Mouse (Mus musculus) neural tube, embryonic 10.5 days (tissue): ENCODE data around the gene Enkur.
"Not testable (repeated sequence)": the region's sequence is repeated elsewhere in the genome, so short reads cannot be mapped to it uniquely, and the experiment has no call there.

Experiments
- DNase-seq: peaks from one replicate; pipeline ENCODE4 v3.0.0-alpha.2; 2017; ENCODE audit warnings: low spot score; ENCODE audit errors: extremely low spot score

Gene Enkur

GRCm38 (mm10) chr2:21204912-21205830 is at the start of gene Enkur, which contains the start of gene Thnsl1:
TSS of gene Enkur (minus strand) at chr2:21205365.
TSS of gene Thnsl1 (plus strand) at chr2:21205724.
- DNase-seq: peak; percentile 98

- DNase-seq: no peak
Measured at GRCm38 (mm10) chr2:21254308-21254707, 49.1 kb upstream of the Enkur start.

- no peak for DNase-seq
Measured at GRCm38 (mm10) chr2:21253644-21254043, 48.5 kb upstream of the Enkur start.

GRCm38 (mm10) chr2:21245477-21246102 is 40.4 kb upstream of the Enkur start:
- no peak for DNase-seq

GRCm38 (mm10) chr2:21244986-21245385 is 39.8 kb upstream of the Enkur start:
- no peak for DNase-seq

GRCm38 (mm10) chr2:21244104-21244503 is 38.9 kb upstream of the Enkur start:
- DNase-seq: not testable (repeated sequence)

- no peak for DNase-seq
Measured at GRCm38 (mm10) chr2:21236846-21237245, 31.7 kb upstream of the Enkur start.

GRCm38 (mm10) chr2:21235844-21236386 is 30.8 kb upstream of the Enkur start:
- DNase-seq: no peak

GRCm38 (mm10) chr2:21234871-21235648 is 29.9 kb upstream of the Enkur start:
- no peak for DNase-seq

GRCm38 (mm10) chr2:21231147-21231546 is 26.0 kb upstream of the Enkur start:
- DNase-seq: no peak

GRCm38 (mm10) chr2:21230276-21230675 is 25.1 kb upstream of the Enkur start:
- no peak for DNase-seq

- no peak for DNase-seq
Measured at GRCm38 (mm10) chr2:21222453-21223384, 17.6 kb upstream of the Enkur start.

- DNase-seq: no peak
Measured at GRCm38 (mm10) chr2:21215284-21215683, 10.1 kb upstream of the Enkur start.

- no peak for DNase-seq
Measured at GRCm38 (mm10) chr2:21214322-21214721, 9.2 kb upstream of the Enkur start.

GRCm38 (mm10) chr2:21211361-21211760 is 6.2 kb upstream of the Enkur start:
- DNase-seq: no peak

- DNase-seq: no peak
Measured at GRCm38 (mm10) chr2:21206278-21206677, 1.1 kb upstream of the Enkur start.

- no peak for DNase-seq
Measured at GRCm38 (mm10) chr2:21205831-21206159, 630 bp upstream of the Enkur start.

GRCm38 (mm10) chr2:21202754-21203153 is 2.4 kb downstream of the Enkur start:
- no peak for DNase-seq

GRCm38 (mm10) chr2:21199051-21199450 is 6.1 kb downstream of the Enkur start:
- no peak for DNase-seq

GRCm38 (mm10) chr2:21195233-21195632 is 9.9 kb downstream of the Enkur start:
- no peak for DNase-seq
